Mouse (Mus musculus) MEL (cell line): ENCODE data around the gene Tmem35b.

Source experiments
- CHD1 ChIP-seq: IDR thresholded peaks from 2 replicates; pipeline ENCODE4 v1.6.1; 2012; ENCODE audit warnings: low read depth, mild to moderate bottlenecking, inconsistent platforms, low read length, improper control_type of control experiment
- CTCF ChIP-seq, 3 experiments: IDR thresholded peaks in 2 of 3; conservative IDR thresholded peaks in 1 of 3; 2 replicates each; pipeline ENCODE4 v1.5.1; 2011 to 2012; ENCODE audit warnings: low read length in 3 of 3, low read depth in 2 of 3, mild to moderate bottlenecking in 2 of 3, improper control_type of control experiment in 1 of 3, inconsistent platforms in 1 of 3, mixed read lengths in 1 of 3, moderate library complexity in 1 of 3; ENCODE audit not compliant: control insufficient read depth in 1 of 3, insufficient read depth in 1 of 3, poor library complexity in 1 of 3, severe bottlenecking in 1 of 3
- EP300 ChIP-seq, 2 experiments: IDR thresholded peaks; 2 replicates each; pipeline ENCODE4 v1.6.1; 2011; ENCODE audit warnings: improper control_type of control experiment in 2 of 2, low read length in 2 of 2, low read depth in 1 of 2, mild to moderate bottlenecking in 1 of 2
- ETS1 ChIP-seq: IDR thresholded peaks from 2 replicates; pipeline ENCODE4 v1.6.1; 2012; ENCODE audit warnings: low read depth, mild to moderate bottlenecking, inconsistent platforms, low read length, improper control_type of control experiment, moderate library complexity
- GATA1 ChIP-seq: IDR thresholded peaks from 2 replicates; pipeline ENCODE4 v1.6.1; 2011; ENCODE audit warnings: low read depth, low read length, improper control_type of control experiment
- HCFC1 ChIP-seq: IDR thresholded peaks from 2 replicates; pipeline ENCODE4 v1.6.1; 2012; ENCODE audit warnings: low read depth, mild to moderate bottlenecking, inconsistent platforms, low read length, improper control_type of control experiment, moderate library complexity
- KAT2A ChIP-seq: conservative IDR thresholded peaks from 2 replicates; pipeline ENCODE4 v1.6.1; 2012; ENCODE audit warnings: low read depth, low read length, improper control_type of control experiment, inconsistent platforms
- NELFE ChIP-seq: IDR thresholded peaks from 2 replicates; pipeline ENCODE4 v1.6.1; 2011; ENCODE audit warnings: low read depth, low read length, improper control_type of control experiment
- POLR2AphosphoS2 ChIP-seq: IDR thresholded peaks from 2 replicates; pipeline ENCODE4 v1.6.1; 2011; ENCODE audit warnings: low read length, improper control_type of control experiment
- TAL1 ChIP-seq: IDR thresholded peaks from 2 replicates; pipeline ENCODE4 v1.6.1; 2012; ENCODE audit warnings: mild to moderate bottlenecking, inconsistent platforms, low read length, moderate library complexity, mixed read lengths
- USF1 ChIP-seq: IDR thresholded peaks from 2 replicates; pipeline ENCODE4 v1.6.1; 2014; ENCODE audit warnings: low read depth, mild to moderate bottlenecking, inconsistent platforms, low read length, improper control_type of control experiment, moderate library complexity
- ZC3H11A ChIP-seq: IDR thresholded peaks from 2 replicates; pipeline ENCODE4 v1.6.1; 2012; ENCODE audit warnings: low read depth, mild to moderate bottlenecking, inconsistent platforms, low read length, improper control_type of control experiment
- ZNF384 ChIP-seq: IDR thresholded peaks from 2 replicates; pipeline ENCODE4 v1.6.1; 2012; ENCODE audit warnings: low read depth, mild to moderate bottlenecking, inconsistent platforms, low read length, improper control_type of control experiment

GRCm38 (mm10) chr4:127177961-127178360 lies 54.5 kb downstream of the Tmem35b start:
- TF ChIP-seq ZNF384: no peak
- no peak for TF ChIP-seq CTCF (IDR thresholded peaks at IDR 0.05 in 2 of 3, conservative IDR thresholded peaks at IDR 0.05 in 1 of 3; ENCODE audit: control insufficient read depth in 1 of 3, insufficient read depth in 1 of 3, low read depth in 2 of 3, low read length in 3 of 3, poor library complexity in 1 of 3, severe bottlenecking in 1 of 3)
- TF ChIP-seq NELFE: no peak
- no peak for TF ChIP-seq USF1
- TF ChIP-seq HCFC1: no peak
- no peak for TF ChIP-seq EP300 (IDR thresholded peaks at IDR 0.05; ENCODE audit: low read depth in 1 of 2, low read length in 2 of 2)
- no peak for TF ChIP-seq ETS1
- no peak for TF ChIP-seq TAL1
- no peak for TF ChIP-seq GATA1
- no peak for TF ChIP-seq ZC3H11A
- TF ChIP-seq KAT2A: no peak
- no peak for TF ChIP-seq CHD1
- TF ChIP-seq POLR2AphosphoS2: no peak
